Mouse (Mus musculus) naive thymus-derived CD4-positive, alpha-beta T cell, adult 2 months (primary cell): ENCODE results near the gene Adcy1.

ENCODE experiments used
- DNase-seq: peaks from one replicate; pipeline ENCODE4 v3.0.0-alpha.2; 2011; ENCODE audit warnings: low read depth

Gene Adcy1

GRCm38 (mm10) chr11:7069762-7070161 lies 6.5 kb downstream of the Adcy1 start:
- no peak for DNase-seq

GRCm38 (mm10) chr11:7071617-7072016 lies 8.3 kb downstream of the Adcy1 start:
- DNase-seq: no peak

GRCm38 (mm10) chr11:7073556-7073955 lies 10.3 kb downstream of the Adcy1 start:
- no peak for DNase-seq

- no peak for DNase-seq
These were observed 13.2 kb downstream of the Adcy1 start for GRCm38 (mm10) chr11:7076510-7076909.

- no peak for DNase-seq
These were observed 18.6 kb downstream of the Adcy1 start for GRCm38 (mm10) chr11:7081893-7082292.

GRCm38 (mm10) chr11:7083911-7084310 lies 20.6 kb downstream of the Adcy1 start:
- DNase-seq: no peak

- DNase-seq: no peak
These were observed 21.9 kb downstream of the Adcy1 start for GRCm38 (mm10) chr11:7085184-7085583.

- no peak for DNase-seq
These were observed 27.8 kb downstream of the Adcy1 start for GRCm38 (mm10) chr11:7091120-7091519.

- DNase-seq: no peak
These were observed 31.6 kb downstream of the Adcy1 start for GRCm38 (mm10) chr11:7094844-7095243.

- no peak for DNase-seq
These were observed 38.4 kb downstream of the Adcy1 start for GRCm38 (mm10) chr11:7101674-7102073.

- no peak for DNase-seq
These were observed 39.2 kb downstream of the Adcy1 start for GRCm38 (mm10) chr11:7102256-7103194.

- DNase-seq: no peak
These were observed 42.0 kb downstream of the Adcy1 start for GRCm38 (mm10) chr11:7105337-7105736.

- DNase-seq: no peak
These were observed 45.8 kb downstream of the Adcy1 start for GRCm38 (mm10) chr11:7109131-7109530.

- DNase-seq: no peak
These were observed 49.8 kb downstream of the Adcy1 start for GRCm38 (mm10) chr11:7113046-7113445.

GRCm38 (mm10) chr11:7113687-7114086 lies 50.4 kb downstream of the Adcy1 start:
- DNase-seq: no peak

GRCm38 (mm10) chr11:7114312-7114711 lies 51.0 kb downstream of the Adcy1 start:
- DNase-seq: no peak

- DNase-seq: no peak
These were observed 53.4 kb downstream of the Adcy1 start for GRCm38 (mm10) chr11:7116647-7117046.

- DNase-seq: no peak
These were observed 66.2 kb downstream of the Adcy1 start for GRCm38 (mm10) chr11:7129319-7130051.

GRCm38 (mm10) chr11:7132736-7133387 lies 69.6 kb downstream of the Adcy1 start:
- DNase-seq: no peak

- no peak for DNase-seq
These were observed 70.4 kb downstream of the Adcy1 start for GRCm38 (mm10) chr11:7133736-7134135.

- DNase-seq: no peak
These were observed 71.0 kb downstream of the Adcy1 start for GRCm38 (mm10) chr11:7134319-7134718.

- DNase-seq: no peak
These were observed 72.0 kb downstream of the Adcy1 start for GRCm38 (mm10) chr11:7135301-7135700.

- DNase-seq: no peak
These were observed 72.5 kb downstream of the Adcy1 start for GRCm38 (mm10) chr11:7135763-7136162.
